Mouse (Mus musculus): ENCODE measurements around the gene Icam1.

Gene Icam1

DNA sequence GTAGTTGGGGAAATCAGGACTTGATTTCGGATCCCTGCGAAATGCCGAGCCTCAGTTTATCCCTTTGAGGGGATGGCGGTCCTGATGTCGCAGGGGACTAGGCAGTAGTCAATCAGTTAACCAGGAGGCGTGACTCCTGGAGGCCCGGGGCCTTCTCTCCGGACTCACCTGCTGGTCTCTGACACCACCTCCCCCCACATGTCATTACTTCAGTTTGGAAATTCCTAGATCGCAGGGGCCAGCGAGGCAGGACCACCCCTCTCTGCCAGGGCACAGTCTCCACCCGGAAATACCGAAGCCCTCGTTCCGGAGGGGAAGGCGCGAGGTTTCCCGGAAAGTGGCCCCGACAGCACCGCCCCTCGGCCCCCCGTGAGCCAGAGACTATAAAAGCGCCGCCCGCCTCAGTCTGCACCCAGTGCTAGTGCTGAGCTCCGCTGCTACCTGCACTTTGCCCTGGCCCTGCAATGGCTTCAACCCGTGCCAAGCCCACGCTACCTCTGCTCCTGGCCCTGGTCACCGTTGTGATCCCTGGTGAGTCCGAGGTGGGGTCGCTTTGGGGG is at the start of gene Icam1:
Gene Icam1 (plus strand): TSS at position 415 of the 560 bp plus-strand sequence.
- no peak for DNase-seq

DNA sequence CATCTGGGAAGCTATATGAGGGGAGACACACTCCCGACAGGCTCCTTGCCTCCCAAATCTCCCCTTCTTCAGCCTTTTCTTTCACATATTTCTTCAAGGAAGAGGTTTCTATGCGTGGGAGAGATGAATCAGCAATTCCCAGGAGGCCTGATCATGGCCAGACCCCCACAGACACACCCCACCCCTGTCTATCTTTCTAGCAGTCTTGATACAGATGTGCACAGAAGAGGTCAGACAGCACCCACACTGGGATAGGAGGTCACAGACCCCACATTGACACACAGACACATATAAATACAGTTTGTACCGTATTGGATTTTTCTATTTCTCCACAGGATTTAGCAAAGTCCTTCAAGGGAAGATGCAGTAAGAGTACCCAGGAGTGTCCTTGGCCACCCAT is 49.8 kb upstream of the Icam1 start:
- DNase-seq: no peak

DNA sequence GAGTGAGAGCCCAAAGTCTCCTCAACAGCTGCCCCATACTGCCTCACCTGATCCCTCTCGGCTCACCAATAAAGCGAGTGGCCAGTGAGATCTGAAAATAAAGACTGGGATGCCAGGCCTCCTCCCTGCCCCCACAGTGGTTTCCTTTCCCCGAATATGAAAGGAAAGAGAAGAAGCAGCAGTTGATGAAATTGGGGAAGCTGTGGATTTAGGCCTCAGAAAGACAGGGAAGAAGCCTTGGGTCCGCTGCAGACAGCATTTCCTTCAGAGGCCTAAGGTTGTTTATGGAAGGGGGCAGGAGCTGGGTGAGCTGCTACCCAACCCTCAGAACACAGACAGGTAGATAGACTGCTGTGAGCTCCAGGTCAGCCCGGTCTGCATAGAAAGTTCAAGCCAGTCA is 49.0 kb upstream of the Icam1 start:
- DNase-seq: no peak

DNA sequence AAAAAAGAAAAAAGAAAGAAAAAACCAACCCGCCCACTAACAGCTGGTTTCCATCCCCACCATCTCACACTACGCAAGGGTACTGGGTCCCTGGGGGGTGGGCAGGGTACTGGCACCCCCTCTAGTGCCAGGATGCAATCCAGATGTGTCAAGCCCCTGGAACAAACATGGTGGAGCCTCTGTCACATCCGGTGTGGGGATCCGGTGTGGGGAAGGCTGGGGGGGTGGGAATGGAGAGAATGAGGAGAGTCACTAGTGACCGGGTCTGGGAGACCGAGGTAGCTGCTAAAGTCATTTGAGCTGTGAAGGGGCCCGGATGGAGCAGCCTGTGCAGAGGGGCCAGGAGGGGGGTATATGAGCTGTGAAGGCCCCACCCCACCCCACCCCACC is 44.0 kb upstream of the Icam1 start:
- no peak for DNase-seq

DNA sequence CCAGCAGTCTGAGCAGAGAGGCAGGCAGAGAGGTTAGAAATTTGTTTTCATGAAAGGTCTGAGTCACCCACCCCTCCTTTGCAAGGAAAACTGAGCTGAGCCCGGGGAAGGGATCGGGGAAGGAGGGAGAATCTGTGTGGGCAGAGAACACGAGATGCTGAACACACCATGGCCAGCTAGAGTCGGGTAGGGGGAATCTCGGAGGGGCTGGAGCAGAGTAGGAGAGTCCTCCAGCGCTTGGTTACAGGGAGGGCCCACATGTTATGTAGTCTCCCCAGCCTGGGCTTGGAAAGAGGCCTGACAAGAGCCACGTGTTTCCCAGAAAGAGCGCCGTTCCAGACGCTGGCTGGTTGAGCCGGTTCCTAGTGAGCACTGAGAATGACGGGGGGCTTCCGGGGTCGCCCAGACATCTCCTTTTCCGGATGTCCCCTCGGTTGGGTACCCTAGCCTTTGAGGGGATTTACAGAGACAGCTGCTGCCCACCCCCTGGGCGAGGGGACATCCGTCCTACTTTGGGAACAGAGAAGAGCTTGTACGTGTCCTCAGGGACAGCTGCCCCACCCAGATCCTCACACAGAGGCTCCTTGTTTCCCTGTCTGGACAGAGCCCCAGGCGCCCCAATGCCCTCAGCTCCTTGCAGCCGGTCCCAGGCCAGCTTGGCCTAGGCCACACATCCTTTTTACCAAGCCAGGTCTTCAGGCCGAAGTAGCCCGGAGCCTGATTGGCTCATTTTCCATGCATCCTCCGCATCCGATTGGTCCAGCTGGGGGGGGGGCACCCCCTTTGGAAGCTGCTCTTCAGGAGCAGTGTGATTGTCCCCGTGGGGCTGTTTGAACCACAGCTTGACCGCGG is 43.4 kb upstream of the Icam1 start:
- DNase-seq: peak; percentile 57

DNA sequence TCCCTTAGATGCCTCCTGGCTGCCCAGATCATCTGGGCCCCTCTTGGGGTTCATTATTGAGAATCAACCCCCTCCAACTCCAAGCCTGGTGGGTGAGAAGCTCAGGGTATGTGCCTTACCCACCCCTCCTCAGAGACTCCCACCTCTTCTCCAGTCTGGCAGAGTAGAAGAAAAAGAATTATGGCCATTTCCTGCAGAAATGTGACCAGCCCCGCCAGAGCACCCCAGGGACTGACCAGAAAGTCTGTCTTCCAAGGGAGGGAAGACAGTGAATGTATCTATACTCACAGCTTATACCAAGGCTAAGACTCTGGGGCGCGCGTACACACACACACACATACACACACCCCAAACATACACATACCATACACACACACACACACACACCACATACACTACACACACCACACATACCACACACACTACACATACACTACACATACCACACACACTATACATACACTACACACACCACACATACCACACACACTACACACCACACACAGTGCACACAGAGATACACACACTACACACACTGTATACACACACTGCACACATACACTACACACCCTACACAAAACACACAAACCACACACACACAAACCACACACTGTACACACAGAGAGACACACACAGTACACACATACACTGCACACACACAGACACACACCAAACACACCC is 42.6 kb upstream of the Icam1 start:
- DNase-seq: no peak

DNA sequence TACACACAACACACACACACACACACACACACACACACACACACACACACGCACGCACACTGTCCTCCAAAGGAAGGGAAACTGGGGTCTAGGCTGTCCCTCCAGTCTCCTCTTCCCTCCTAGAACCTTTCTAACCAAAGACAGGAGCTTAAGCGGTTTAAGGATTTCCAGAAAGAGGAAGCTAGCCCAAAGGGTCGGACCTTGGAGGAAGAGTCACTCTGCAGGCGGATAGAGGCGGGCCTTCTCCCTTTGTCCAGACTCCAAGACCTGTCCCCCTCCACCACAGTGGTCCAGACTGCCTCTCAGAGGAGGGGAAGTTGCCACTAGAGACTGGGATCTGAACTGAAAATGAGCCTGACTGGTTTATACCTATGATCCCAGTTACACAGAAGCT is 42.1 kb upstream of the Icam1 start:
- no peak for DNase-seq

DNA sequence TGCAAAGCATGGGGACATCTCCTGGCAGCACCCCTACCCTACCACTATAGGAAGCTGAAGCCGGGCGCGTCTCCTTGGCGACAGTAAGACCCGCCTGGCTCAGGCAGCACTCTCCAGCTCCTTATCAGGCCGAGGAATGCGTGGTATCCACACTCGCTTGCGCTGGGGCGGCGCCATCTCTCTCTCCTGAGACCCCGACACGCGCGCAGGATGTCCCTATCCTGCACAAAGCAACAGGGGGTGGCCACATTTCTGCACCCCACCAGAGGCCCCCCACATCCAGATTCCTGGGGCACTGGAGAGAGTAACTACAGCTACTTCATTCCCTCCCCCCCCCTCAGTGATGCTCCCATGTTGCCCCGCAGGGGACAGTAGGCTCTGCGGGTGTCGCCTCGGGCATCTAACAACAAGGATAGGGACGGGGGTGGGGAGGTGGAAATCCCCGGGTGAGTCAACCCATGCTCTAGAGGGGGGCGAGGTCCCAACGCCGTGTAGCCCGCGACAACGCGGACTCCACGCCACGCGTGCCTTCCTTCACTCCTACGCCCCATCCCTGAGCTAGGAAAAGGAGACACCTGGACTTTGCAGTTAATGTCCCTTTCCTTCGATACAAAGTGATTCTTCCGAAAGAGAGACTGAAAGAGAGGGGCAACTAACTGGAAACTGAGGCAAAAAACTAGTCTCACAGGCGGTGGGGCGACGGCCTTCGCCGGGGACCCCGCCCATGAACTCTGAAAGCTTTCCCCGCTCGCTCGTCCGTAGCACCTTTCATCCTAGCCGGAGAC is 40.2 kb upstream of the Icam1 start:
- no peak for DNase-seq

DNA sequence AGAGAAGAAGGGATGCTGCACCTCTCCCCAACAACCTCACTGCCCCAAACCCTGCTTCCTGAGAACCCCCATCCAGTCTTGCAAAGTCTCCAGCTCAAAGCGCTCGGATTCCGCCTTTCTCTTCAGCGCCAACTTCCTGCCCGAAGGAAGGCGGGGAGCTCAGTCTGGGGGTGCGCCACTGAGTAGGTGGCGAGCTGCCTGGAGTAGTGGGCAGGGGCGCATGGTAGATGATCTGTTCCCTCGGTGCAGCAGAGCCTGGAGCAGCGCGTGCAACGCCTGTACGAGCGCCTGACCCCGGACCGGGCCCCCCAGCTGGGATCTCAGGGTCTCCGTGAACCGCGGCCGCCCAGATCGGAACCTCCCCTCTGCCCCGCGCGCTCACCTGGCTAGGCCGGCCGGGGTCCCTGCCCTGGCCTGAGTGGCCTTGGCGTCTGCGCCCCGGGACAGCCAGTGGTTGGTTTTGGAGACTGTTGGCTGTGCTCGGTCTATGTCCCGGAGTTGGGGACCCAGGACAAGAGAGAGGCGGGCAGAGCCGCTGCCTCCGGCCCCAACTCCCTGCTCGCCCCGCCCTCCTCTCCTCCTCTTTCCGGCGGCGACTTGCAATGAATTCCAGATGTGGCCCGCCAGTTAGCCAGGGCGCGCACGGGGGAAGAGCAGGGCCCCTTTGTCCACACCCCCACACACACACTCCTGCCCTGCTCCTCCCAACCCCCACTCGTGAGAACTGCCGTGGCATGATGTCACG is 39.4 kb upstream of the Icam1 start, which contains the start of gene S1pr2:
Gene S1pr2 (minus strand): TSS at position 566 of the 745 bp plus-strand sequence.
- DNase-seq: no peak

DNA sequence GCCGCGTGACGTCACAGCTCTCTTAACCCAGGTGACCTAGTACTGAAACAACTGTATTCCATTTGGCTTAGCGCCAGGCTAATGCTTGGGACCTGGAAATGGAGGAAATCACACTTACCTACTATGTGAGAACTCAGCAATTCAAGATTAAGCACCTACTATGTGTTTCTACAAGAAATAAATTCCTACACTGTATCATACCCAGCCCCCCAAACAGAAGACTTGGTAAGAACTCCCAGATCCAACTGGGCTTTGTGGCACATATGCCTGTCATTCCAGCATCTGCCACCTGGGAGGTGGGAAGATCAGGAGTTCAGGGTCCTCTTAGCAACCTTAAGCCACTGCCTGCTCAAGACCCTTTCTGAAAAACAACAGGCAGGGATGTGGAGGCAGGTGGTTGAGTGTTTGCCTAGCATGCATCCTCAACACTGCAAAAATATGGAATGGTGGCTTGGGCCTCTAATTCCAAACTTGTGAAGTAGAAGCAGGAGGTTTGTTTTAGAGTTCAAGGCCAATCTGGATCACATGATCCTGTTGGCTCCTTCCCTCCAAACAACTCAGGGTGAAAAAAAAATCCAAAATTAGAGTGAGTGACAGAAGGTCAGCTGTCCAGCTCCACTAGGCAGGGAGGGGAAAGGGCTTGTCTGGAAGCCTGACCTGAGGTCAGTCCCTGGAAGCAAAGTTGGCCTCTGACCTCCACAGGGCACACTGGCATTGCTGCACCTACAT is 38.7 kb upstream of the Icam1 start:
- DNase-seq: no peak

DNA sequence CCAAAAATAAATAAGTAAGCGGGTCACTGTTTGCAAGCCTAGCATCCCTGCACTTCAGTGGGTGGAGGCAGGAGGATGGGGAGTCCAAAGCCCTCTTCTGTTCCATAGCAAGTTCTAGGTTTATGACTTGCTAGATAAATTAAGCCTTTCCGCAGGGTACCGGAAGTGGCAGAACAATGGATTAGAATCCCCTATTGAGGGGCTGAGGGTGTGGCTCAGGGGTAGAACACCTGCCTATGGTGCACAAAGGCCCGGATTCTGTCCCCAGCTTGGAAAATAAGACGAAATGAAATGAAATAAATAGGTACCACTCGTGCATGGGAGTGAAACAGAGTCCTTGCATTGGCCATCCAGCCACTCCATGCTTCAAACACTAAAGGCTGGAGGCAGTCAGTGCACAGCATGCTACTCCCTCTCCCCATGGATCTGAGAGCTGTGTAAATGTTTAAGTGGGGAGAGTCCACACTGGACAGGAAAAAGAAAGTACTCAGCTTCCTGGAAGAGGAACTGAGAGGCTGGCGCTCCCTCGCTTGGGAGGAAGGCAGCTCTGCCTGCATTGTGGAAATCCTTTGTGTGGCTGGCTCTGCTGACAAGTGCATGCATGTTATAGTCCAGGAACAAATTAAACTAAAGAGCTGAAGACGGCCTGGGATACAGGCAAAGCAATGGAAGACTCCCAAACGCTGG is 37.2 kb upstream of the Icam1 start:
- DNase-seq: no peak

DNA sequence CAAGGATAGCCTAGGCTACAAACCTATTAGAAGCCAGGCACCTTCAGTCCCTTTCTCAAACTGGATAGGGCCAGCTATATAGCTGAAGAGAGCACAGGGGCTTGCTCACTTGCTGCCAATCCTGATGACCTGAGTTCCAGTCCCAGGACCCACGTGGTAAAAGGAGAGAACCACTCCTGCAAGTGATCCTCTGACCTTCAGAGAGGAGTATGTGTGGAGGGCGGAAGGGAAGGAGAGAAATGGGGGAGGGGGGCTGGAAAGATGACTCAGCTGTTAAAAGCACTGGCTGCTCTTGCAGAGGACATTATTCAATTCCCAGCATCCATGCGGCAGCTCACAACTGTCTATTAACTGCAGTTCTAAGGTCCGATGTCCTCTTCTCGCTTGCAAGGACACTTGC is 36.6 kb upstream of the Icam1 start:
- DNase-seq: no peak

DNA sequence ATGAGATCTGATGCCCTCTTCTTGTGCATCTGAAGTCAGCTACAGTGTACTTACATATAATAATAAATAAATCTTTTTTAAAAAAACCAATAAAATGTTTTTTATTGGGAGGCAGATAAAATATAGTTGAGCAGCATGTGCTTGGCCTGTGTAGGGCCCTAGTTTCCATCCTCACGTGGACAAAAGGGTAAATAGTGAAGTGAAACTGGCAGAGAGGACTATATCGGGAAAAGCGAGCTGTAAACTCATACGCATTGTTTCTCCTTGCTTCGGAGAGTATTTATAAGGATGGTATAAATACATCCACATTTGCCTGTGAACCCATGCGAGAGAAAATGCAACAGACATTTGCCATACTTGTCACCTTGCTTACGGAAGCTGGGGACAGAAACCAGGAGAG is 36.0 kb upstream of the Icam1 start:
- no peak for DNase-seq

DNA sequence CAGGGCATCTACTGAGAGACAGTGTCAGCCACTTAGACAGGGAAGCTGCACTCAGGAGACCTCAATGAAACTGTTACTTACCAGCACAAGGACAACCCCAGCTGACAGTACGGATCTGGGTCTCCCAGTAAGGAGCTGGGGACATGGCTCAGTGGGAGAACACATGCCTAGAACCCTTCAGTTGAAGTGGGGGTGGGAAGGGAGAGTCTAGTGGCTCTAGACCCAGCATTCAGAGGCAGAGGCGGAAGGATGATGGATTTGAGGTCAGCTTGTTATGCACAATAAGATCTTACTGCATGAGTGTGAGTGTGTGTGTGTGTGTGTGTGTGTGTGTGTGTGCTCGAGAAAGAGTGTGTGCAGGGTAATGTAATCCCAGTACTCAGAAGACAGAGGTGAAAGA is 33.6 kb upstream of the Icam1 start:
- DNase-seq: no peak

DNA sequence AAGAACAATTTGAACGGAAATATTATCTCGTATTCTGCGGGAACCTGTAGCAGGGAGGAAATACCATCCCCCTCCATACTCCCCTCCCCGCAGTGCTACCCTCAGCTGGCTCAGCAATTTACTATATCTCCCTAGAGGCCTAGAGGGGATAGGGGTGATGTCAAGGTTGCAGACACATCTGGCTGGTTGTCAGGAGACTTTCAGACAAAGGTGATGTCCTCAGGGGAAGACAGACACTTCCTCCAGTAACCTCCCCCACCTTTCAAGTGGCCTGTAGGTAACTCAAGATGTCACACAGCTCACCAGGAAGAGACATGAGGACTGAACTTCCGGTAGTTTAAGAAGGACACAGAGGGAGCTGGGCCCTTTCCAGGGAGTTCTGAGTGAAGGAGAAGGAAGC is 32.6 kb upstream of the Icam1 start:
- no peak for DNase-seq

DNA sequence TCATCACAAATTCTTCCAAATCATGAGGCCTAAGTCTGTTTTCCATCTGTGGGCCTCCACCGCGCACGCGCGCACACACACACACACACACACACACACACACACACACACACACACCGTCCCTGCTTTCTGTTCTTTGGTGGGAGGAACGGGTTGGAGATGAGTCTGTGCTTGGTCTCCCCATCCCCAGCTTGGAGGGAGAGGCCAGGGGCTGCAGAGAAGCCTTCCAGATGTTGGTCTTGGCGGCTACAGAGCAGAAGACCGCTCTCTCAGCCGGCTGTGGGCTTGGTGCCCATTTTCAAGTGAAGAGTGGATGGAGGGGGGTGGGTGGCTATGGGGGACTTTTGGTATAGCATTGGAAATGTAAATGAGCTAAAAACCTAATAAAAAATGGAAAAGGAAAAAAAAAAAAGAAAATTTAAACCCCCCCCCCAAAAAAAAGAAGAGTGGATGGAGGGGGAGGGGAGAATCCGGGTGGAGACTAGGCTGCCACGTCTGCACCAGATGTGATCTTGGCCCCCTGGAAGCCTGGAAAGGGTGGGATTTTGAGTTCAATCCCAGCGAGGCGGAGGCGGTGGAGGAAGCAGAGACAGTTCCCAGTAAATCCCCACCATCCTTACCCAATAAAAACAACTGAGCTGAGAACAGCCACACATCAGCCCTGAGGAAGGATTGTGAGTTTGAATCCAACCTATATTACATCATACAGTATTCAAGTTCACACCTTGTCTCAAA is 28.7 kb upstream of the Icam1 start:
- no peak for DNase-seq

DNA sequence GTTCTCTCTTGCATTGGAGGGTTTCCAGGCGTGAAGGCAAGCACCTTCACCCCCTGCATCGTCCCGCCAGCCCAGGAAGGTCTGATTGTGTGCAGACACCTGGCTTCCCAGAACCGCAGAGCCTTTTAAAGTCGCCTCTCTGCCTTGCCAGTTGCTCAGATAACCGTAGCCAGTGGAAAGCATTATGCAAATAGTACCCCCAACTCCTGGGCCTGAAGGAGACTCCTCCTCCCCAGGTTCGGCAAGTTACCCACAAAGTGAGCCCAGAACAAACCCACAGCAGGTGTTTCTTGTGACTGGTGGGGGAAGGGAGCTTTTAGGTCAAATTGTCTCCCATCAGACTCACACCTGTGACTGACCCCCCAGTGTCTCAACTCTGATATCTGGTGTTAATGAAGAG is 27.8 kb upstream of the Icam1 start:
- no peak for DNase-seq

DNA sequence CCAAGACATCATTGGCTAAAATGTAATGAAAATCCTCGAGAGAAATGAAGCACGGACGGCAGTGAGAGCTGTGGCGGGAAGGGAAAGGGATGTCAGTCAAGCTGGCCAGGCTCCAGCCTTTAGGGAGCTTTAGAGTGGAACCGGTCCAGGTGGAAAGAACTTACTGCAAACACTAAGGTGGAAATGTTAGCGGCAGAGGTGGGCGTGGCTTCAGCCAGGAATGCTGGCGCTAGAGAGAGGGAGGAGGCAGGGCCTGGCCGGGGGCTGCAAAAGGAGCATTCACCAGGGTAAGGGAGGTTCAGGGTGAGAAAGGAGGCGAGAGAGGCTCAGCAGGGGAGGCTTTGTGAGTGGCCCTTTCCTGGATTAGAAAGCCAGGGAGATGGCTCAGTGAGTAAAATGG is 24.9 kb upstream of the Icam1 start:
- no peak for DNase-seq

DNA sequence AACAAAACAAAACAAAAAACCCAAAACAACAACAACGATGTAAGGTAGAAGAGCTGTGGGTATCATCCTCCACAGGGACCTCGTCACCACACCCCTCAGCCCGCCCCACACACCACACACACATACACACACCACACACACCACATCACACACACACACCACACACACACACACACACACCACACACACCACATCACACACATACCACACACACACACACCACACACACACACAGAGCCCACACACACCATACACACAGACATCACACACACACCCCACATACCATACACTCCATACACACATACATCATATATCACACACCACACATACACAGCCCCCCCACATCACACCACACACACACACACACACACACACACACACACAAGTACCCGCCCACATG is 24.2 kb upstream of the Icam1 start:
- no peak for DNase-seq

DNA sequence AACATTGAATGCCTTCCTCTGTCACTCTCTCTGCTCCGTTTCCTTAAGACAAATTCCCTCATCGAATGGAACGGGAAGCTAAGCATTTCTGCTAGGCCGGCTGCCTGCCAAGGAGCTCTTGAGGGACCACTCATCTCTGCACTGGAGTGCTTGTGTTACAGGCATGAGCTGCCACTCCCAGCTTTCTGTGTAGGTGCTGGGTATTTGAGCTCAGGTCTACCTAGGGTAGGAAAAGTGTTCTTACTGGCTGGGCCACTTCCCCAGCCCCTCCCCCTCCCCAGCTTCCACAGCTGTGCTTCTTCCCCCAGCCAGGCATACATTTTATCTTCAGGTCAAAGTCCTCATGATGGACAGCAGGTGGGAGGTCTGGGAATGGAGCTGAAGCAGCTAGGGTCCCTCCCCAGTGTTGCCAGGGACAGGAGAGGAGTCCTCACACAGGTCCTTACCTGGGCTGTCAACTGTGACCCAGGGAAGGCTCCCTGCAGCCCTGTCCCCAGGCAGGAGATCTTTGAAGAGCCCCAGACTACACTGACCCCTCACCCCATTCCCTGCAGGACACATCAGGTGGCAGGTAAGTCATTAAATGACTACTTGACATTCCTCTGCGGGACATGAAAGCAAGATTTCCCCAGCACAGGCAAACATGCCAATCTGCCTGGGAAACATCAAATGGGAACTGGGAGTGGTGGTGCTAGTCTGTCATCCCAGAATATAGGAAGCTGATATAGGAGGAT is 22.5 kb upstream of the Icam1 start:
- DNase-seq: no peak

All from cerebellum, adult 9-11 months (tissue).